Mouse (Mus musculus) thymus, postnatal 10 days (tissue): Measurements from ENCODE around the gene Jagn1.

ENCODE experiments used
- DNase-seq, 2 experiments: peaks; one replicate each; pipeline ENCODE4 v3.0.0; 2021; ENCODE audit warnings: low spot score in 2 of 2

Gene Jagn1

DNA sequence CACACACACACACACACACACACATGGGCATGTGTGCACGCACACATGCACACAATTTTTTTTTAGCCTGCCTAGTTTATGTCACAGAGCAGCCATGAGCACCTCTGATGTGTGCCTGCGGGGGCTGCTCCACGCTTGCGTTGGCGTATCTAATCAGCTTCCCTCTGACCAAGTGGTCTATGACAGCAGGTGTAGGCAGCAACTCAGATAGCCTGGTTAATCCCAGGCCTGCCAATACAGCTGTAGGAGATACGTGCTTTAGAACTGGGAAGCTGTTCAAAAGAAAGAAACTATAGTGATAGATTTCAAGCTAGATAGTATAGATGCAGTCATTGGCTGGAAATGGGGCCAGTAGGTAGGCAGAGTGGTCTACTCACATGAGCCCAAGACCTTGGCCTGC is 31.3 kb downstream of the Jagn1 start:
- DNase-seq, result no peak

DNA sequence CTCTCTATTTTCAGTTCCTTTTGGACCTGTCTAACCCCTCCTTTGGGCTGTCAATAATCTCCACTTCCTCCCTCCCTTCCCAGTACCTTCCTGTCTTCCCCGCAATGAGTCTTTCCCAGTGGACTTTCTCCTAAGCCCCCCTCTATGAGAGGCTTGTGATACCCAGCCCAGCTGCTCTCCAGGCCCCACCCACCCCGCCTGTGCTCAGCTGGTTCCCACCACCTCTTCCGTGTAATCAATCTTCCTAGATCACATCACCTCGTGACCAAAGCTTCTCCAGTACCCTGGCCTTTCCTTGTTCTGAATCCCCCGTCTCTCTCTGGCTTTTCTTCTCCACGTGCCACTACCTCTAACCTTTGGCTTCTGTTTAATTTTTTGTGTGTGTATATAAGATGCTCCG is 35.0 kb downstream of the Jagn1 start:
- DNase-seq, result no peak

DNA sequence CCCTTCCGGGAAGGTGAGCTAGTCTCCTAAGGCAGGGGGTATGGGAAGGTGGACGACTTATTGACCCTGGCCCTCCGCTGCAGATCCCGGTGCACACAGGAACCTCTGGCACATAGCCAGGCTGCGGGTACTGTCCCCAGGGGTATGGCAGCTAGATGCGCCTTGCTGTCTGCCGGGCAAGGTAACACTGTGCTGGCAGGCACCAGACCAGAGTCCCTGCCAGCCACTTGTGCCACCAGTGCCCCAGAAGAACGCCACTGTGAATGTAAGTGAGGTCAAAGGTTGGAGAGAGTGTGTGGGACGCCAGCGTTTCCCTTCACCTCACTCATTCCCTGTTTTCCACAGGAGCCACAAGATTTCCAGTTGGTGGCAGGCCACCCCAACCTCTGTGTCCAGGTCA is 36.5 kb downstream of the Jagn1 start:
- DNase-seq, result no peak

DNA sequence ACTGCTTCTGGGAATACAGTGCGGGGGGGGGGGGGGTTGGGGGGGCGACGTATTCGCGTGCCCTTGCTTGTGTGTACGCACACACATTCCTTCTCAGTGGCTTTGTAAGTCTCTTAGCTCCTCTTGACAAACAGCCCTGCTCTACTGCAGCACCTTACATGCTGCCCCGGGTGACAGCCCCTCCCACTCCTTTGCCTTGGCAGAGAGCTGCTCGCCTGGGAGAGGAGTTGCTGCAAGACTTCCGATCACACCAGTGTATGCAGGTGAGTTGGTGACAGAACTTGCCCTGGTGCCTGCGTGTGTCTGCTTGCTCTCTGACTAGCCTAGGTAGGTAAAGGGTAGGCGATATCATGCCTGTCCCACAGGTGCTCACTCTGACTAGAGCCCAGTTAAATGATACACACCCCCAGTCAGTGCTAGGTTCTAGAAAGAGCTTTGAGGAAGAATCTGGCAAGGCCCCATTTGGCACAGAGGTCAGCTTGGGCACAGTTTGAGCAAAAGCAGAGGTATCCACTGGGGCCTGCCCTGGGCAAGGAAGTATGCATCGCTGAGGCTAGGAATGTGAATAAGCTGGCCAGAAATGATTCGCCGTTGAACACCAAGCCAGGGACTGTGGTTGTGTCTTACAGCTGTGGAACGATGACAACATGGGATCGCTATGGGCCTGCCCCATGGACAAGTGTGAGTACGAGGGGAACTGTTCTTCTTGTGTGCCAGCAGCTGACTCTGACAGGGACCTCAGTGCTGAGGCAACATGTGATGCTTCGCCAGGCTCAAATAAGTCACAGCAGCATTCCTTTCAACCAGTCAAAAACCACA is 38.4 kb downstream of the Jagn1 start:
- no peak for DNase-seq

DNA sequence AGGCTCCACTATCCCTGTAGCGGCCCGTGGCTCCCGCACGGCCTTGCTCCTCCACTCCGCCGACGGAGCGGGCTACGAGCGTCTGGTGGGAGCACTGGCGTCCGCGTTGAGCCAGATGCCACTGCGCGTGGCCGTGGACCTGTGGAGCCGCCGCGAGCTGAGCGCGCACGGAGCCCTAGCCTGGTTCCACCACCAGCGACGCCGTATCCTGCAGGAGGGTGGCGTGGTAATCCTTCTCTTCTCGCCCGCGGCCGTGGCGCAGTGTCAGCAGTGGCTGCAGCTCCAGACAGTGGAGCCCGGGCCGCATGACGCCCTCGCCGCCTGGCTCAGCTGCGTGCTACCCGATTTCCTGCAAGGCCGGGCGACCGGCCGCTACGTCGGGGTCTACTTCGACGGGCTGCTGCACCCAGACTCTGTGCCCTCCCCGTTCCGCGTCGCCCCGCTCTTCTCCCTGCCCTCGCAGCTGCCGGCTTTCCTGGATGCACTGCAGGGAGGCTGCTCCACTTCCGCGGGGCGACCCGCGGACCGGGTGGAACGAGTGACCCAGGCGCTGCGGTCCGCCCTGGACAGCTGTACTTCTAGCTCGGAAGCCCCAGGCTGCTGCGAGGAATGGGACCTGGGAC is 40.2 kb downstream of the Jagn1 start:
- DNase-seq, result peak; percentile 27 to 32

DNA sequence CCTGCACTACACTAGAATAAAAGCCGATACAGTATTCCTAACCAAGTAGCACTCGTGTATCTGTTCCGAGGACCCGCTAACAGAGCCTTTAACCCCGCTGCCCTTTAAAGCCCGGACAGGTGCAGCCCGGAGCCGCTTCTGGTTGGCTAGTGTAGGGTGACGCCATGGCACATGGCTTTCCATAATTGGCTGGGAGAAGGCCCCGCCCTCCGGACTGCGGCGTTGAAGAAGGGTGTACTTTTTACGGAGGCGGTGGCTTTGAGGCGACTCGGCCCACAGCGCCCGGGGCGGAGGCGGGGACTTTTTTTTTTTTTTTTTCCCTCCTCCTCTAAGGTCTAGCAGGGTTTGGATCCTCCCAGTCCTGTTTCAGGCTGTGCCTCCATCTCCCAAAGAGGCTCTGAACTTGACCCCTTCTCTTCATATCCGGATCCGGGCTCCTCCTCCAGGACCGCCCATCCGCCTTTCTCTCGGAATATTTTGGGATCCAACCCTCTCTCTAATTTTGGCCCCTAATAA is 40.8 kb downstream of the Jagn1 start, which contains the start of gene Creld1:
Gene Creld1 (plus strand): TSS at position 198 of the 516 bp plus-strand sequence.
- peak; percentile 87 to 89 for DNase-seq

DNA sequence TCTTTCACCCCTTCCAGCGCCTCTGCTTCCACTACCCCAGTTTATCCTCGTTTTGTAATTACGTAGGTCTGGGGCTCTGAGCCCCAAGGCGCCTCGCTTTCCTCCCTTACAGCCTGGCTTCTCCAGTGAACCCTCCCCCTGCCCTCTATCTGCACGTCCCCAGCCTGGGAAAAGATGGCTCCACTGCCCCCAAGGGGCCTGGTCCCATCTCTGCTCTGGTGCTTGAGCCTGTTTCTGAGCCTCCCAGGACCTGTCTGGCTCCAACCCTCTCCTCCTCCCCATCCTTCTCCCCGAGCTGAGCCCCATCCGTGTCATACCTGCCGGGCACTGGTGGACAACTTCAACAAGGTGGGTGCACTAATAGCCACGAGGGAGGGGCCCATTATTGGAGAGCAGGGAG is 41.4 kb downstream of the Jagn1 start:
- no peak for DNase-seq

DNA sequence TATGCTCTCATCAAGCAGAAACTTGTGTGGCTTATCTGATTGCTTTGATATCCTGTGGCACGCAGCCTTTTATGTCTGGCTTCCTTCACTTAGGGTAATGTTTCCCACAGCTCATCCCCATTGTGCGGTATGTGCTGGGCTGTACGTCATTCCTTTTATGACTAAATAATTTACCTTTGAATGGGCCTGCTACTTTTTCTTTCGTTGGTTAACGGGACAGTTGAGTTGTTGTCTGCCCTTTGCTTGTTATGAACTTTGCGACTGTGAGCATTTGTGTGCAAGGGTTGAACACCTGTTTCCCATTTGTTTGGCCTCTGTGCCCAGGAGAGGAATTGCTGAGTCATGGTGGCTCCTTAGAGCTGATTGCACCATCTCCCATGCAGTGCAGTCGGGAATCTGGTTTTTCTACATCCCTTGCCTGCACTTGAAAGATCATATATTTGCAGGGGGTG is 44.8 kb downstream of the Jagn1 start:
- no peak for DNase-seq

DNA sequence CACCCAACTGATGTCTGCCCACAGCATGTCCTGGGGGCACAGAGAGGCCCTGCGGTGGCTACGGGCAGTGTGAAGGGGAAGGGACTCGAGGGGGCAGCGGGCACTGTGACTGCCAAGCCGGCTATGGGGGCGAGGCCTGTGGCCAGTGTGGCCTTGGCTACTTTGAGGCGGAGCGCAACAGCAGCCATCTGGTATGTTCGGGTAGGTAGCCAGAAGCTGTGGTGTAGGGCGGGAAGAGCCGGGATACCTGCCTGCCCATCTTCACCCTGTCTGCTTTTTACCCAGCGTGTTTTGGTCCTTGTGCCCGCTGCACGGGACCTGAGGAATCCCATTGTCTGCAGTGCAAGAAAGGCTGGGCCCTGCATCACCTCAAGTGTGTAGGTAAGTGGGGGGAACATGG is 47.0 kb downstream of the Jagn1 start:
- DNase-seq, result no peak

DNA sequence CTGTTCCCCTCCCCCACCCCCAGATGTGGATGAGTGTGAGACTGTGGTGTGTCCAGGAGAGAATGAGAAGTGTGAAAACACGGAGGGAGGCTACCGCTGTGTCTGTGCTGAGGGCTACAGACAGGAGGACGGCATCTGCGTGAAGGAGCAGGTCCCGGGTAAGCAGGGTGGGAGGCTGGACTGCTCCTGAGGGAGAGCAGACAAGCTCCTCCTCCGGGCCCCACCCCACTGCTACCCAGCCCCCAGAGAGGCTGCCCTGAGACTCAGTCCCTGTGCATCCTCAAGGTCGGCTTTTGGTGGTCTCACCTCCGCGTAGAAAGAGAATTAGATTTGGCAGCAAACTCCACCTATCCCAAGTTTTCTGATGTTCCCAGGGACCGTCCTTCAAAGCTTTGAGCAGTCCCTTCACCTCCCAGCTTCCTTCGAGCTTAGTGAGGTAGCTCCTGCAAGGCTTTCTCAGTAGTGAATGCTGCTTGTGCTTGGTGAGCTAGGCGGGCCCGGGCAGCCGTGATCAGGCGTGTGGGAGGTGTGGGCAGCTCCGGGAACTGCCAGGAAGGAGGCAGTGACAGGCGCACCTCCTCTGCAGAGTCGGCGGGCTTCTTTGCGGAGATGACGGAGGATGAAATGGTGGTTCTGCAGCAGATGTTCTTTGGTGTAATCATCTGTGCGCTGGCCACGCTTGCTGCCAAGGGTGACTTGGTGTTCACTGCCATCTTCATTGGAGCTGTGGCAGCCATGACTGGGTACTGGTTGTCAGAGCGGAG is 49.9 kb downstream of the Jagn1 start:
- no peak for DNase-seq

DNA sequence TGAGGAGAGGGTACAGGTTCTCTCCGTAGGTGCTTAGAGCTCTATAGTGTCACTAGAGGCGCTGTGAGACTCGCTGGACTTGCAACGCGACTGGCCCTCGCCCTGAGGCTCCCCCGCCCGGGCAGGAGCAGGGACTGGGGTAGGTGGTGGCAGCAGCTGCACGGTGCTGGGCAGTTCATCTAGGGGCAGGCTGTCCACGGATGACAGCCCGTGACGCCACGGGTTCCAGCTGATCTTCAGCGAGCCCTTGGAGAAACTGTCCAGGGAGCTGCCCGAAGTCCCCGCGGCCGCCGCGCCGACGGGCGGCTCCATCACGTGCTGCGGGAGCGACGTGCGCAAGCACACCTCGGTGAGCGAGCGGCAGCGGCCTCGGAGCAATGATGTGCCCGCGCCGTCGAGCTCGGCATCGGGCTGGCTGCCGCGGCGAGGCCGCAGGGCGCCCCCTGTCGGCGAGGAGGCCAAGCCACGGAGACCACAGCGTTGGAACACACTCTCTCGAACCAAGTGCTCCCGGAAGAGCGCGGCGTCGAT is 52.0 kb downstream of the Jagn1 start:
- peak; percentile 71 to 87 for DNase-seq

DNA sequence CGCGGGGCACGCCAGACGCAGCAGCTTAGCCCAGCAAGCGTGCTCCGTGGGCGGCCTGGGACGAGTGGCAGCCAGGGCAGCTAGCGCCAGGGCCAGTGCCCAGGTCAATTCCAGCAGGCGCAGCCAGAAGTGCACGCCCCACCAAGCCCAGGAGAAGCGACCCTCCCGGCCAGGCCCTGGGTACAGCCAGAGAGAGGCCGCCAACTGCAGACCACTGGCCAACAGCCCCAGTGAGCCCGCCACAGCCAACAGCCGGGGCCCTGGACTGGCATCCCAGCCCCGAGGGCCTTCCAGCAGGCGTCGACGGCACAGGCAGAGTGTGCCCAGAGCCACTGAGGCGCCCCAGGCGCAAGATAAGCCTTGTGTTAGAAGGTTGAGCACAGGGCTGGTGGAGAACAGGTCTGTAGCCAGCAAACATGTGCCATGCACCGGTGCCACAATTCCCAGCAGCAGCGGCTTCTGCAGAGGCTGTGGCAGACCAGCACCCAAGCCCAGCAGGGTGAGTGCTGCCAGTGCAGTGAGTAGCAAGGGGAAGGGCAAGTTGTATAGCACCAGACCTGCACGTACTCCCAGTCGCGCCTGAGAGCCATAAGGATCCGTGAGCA is 52.8 kb downstream of the Jagn1 start:
- no peak for DNase-seq
